Comparison of ENCODE assay signal across 9 mouse cellular contexts in genomic region chr2:152781031-152781711, GRCm38 (mm10). TPM values are rescaled to one million over a fixed set of nuclear protein-coding genes. Genes with fewer than 3 reads are reported as not detected.
DNase-seq lines count a peak whose midpoint lies in the region; ATAC-seq and TF ChIP-seq lines count a peak whose summit lies in the region.
"Had no signal": no experiment of that assay in that cellular context is flagged by ENCODE, and none has a peak within 500 bp of the region (broad histone marks: within the 10 kb centered on the region; RNA-seq: fewer than 3 reads in every experiment).

No protein-coding gene starts in this region.

- H3K9me3 ChIP-seq in midbrain, embryonic 14.5 days (ENCODE audit: control insufficient read depth, low read length) = no peaks in the 10 kb centered on the region
- H3K9me3 ChIP-seq: heart, embryonic 13.5 days had no signal

- no peaks in the 10 kb centered on the region for H3K27me3 ChIP-seq in kidney, adult 2 months (replicated peaks; ENCODE audit: control insufficient read depth, insufficient read depth, low read length)
- H3K27me3 ChIP-seq in midbrain, embryonic 14.5 days (ENCODE audit: control insufficient read depth, insufficient read depth, low read length) = no peaks in the 10 kb centered on the region
- H3K27me3 ChIP-seq: heart, embryonic 13.5 days had no signal

- no peak overlapping the region for H3K9ac ChIP-seq in midbrain, embryonic 14.5 days (replicated peaks; ENCODE audit: low read length)
- H3K9ac ChIP-seq: heart, embryonic 13.5 days had no signal

- H3K4me2 ChIP-seq in midbrain, embryonic 14.5 days (ENCODE audit: low read length) = no peak overlapping the region
- H3K4me2 ChIP-seq: heart, embryonic 13.5 days had no signal

- no peak for ATAC-seq in midbrain, embryonic 14.5 days (ENCODE audit: low FRiP score, low TSS enrichment)

- peak; percentile 53 for DNase-seq in kidney, adult 2 months
- no peak for DNase-seq in kidney, adult 18-20 months
- DNase-seq in 3134 (ENCODE audit: extremely low read depth, insufficient read length, low spot score) (peak; percentile 71), ZHBTc4 (ENCODE audit: low read depth, low spot score) (peak; percentile 45)
- DNase-seq in kidney, postnatal 14 days = peak; percentile 49
- DNase-seq in right cerebral cortex, postnatal 36 days (ENCODE audit: low spot score in 2 of 2) = no peak
- DNase-seq in frontal cortex, postnatal 14 days (ENCODE audit: low spot score in 2 of 2) = no peak
- DNase-seq in midbrain, embryonic 14.5 days = no peak

- TF ChIP-seq POLR2A in kidney, adult 2 months (IDR thresholded peaks at IDR 0.05; ENCODE audit: low read depth, low read length) = no peak

- WGBS in kidney, adult 2 months = 41% methylated on average over 3 of the region's 3 CpGs
- WGBS in midbrain, embryonic 14.5 days = 80% methylated on average over 3 of the region's 3 CpGs

- H3K4me1 ChIP-seq in kidney, adult 2 months (ENCODE audit: control insufficient read depth, insufficient read depth, low read length) = peaks cover 28% of the 10 kb centered on the region
- H3K4me1 ChIP-seq in midbrain, embryonic 14.5 days (ENCODE audit: control insufficient read depth, insufficient read depth, low read length) = no peaks in the 10 kb centered on the region

- TF ChIP-seq CTCF in kidney, adult 2 months (conservative IDR thresholded peaks at IDR 0.05; ENCODE audit: insufficient read depth, insufficient read length, low read depth, low read length) = no peak

- peaks cover 2% of the 10 kb centered on the region; the same call in 1 of the 2 replicates for H3K36me3 ChIP-seq in kidney, adult 2 months (ENCODE audit: control insufficient read depth, insufficient read depth, low read length)
- H3K36me3 ChIP-seq in midbrain, embryonic 14.5 days (ENCODE audit: control insufficient read depth, insufficient read depth, low read length) = peaks cover 33% of the 10 kb centered on the region

- H3K4me3 ChIP-seq in kidney, adult 2 months (ENCODE audit: insufficient read depth, low read depth, low read length) = no peak overlapping the region
- no peak overlapping the region for H3K4me3 ChIP-seq in midbrain, embryonic 14.5 days (replicated peaks; ENCODE audit: low read depth, low read length)
- H3K4me3 ChIP-seq: heart, embryonic 13.5 days had no signal

- H3K27ac ChIP-seq in kidney, adult 2 months (ENCODE audit: insufficient read depth, low read depth, low read length) = no peak overlapping the region; the same call in 1 of the 2 replicates
- H3K27ac ChIP-seq in midbrain, embryonic 14.5 days (replicated peaks; ENCODE audit: low read depth, low read length) = no peak overlapping the region
- H3K27ac ChIP-seq: heart, embryonic 13.5 days had no signal

RNA-seq across cellular contexts. Expression of gene Cox4i2, which starts 27.2 kb away (rescaled TPM):
- 2.9 and 3.1 TPM in 2 replicates for polyA plus RNA-seq in kidney, adult 2 months (2012; rRNA removed)
- polyA plus RNA-seq in midbrain, embryonic 14.5 days (2014; fragmentation: Nextera tagmentation; extraction: Ambion mirVana) = 5.4 and 5.6 TPM in 2 replicates

RNA-seq across cellular contexts. Expression of gene Id1, which starts 45.1 kb away (rescaled TPM):
- 156 and 235 TPM in 2 replicates for polyA plus RNA-seq in kidney, adult 2 months (2012; rRNA removed)
- polyA plus RNA-seq in midbrain, embryonic 14.5 days (2014; fragmentation: Nextera tagmentation; extraction: Ambion mirVana) = 33.5 and 38.8 TPM in 2 replicates

RNA-seq across cellular contexts. Expression of gene Bcl2l1, which starts 50.4 kb away (rescaled TPM):
- 126 and 129 TPM in 2 replicates for polyA plus RNA-seq in kidney, adult 2 months (2012; rRNA removed)
- polyA plus RNA-seq in midbrain, embryonic 14.5 days (2014; fragmentation: Nextera tagmentation; extraction: Ambion mirVana) = 171 and 208 TPM in 2 replicates

Comparison
In these comparisons a context has a peak if more than half of its experiments do, and no peak if none do; other contexts are left out.
1. DNase-seq: peak in kidney, adult 2 months (single experiment), 3134 (single experiment), ZHBTc4 (single experiment) and kidney, postnatal 14 days (single experiment); none in kidney, adult 18-20 months (single experiment), right cerebral cortex, postnatal 36 days (0 of 2), frontal cortex, postnatal 14 days (0 of 2) and midbrain, embryonic 14.5 days (single experiment).